Mouse (Mus musculus) embryonic facial prominence, embryonic 11.5 days (tissue): ENCODE results near the gene Ypel1. TPM values are rescaled to one million over a fixed set of nuclear protein-coding genes. Genes with fewer than 3 reads are reported as not detected.
A peak's percentile ranks its signal among the peaks of the same experiment; 100 is the strongest.

Source experiments
- ATAC-seq: fragments of 200-750 bp; cut with Nextera tagmentation; replicated peaks from 2 replicates; pipeline ENCODE4 v1.8.0; 2017; ENCODE audit warnings: low read depth; ENCODE audit not compliant: insufficient number of reproducible peaks, low FRiP score, low TSS enrichment
- DNase-seq: peaks from one replicate; pipeline ENCODE4 v3.0.0-alpha.2; 2015; ENCODE audit warnings: low spot score
- H3K27ac ChIP-seq: fragments of 300-500 bp; sonication (generic); replicated peaks from 2 replicates; pipeline ENCODE4 v1.5.1; 2014; ENCODE audit warnings: mild to moderate bottlenecking, low read depth, low read length, control low read depth
- H3K27me3 ChIP-seq: fragments of 300-500 bp; sonication (generic); 2 replicates; pipeline ENCODE4 v1.6.1; 2014; ENCODE audit warnings: mild to moderate bottlenecking, low read length, moderate library complexity, mixed read lengths; ENCODE audit not compliant: control insufficient read depth, insufficient read depth
- H3K36me3 ChIP-seq: fragments of 300-500 bp; sonication (generic); replicated peaks from 2 replicates; pipeline ENCODE4 v1.6.1; 2014; ENCODE audit warnings: low read depth, mild to moderate bottlenecking, low read length, moderate library complexity, mixed read lengths; ENCODE audit not compliant: control insufficient read depth, insufficient read depth
- H3K4me1 ChIP-seq: fragments of 300-500 bp; sonication (generic); 2 replicates; pipeline ENCODE4 v1.6.1; 2014; ENCODE audit warnings: low read length, mixed read lengths; ENCODE audit not compliant: control insufficient read depth, insufficient read depth
- H3K4me2 ChIP-seq: fragments of 300-500 bp; sonication (generic); 2 replicates; pipeline ENCODE4 v1.6.1; 2014; ENCODE audit warnings: low read depth, mild to moderate bottlenecking, control low read depth, low read length, moderate library complexity
- H3K4me3 ChIP-seq: fragments of 300-500 bp; sonication (generic); 2 replicates; pipeline ENCODE4 v1.5.1; 2014; ENCODE audit warnings: low read depth, low read length, control low read depth
- H3K9ac ChIP-seq: fragments of 300-500 bp; sonication (generic); replicated peaks from 2 replicates; pipeline ENCODE4 v1.6.1; 2014; ENCODE audit warnings: mild to moderate bottlenecking, control low read depth, low read length
- H3K9me3 ChIP-seq: fragments of 300-500 bp; sonication (generic); replicated peaks from 2 replicates; pipeline ENCODE4 v1.6.1; 2016; ENCODE audit warnings: mild to moderate bottlenecking, low read length, inconsistent platforms, mixed read lengths; ENCODE audit not compliant: control insufficient read depth
- WGBS: fragments of 180-500 bp; shearing (Covaris S2); extraction: QIAGEN DNeasy Blood & Tissue Kit; methylation state at CpG from one replicate; pipeline ENCODE4 v1.1.7; 2014; 5-methylcytosine and 5-hydroxymethylcytosine counted together
- polyA plus RNA-seq: library from polyadenylated mRNA; unstranded; fragments of >200 nt; fragmentation: Nextera tagmentation; extraction: Ambion mirVana; gene quantifications from 2 replicates; pipeline ENCODE4 v1.2.1, GENCODE M21; 2014

The Ypel1 gene
- polyA plus RNA-seq, 1 experiment from 2014 or later = 97.1 TPM

DNA sequence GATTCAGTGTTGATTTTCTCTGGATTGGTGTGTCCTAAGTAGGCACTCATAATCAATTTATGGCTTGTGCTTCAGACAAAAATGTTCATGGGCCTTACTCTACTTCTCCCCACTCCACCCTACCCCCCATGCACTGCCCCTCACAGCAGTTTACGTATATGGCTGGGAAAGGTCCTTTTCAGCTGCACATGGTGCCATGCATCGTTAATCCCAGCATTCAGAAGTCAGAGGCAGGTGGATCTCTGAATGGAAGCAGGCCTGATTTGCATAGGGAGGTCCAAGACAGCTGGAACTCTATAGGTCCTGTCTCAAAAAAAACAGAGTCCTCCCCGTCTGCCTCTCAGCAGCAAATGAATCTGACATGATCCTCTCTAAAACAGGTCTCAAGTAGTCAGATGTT lies 24.2 kb upstream of the Ypel1 start:
- no peaks in the 10 kb centered on the region for H3K27me3 ChIP-seq
- no peak for ATAC-seq
- H3K9ac ChIP-seq = no peak overlapping the region
- H3K36me3 ChIP-seq = peaks cover 2% of the 10 kb centered on the region
- no peaks in the 10 kb centered on the region for H3K9me3 ChIP-seq
- no peak for DNase-seq
- H3K4me3 ChIP-seq = no peak overlapping the region
- H3K4me2 ChIP-seq = no peak overlapping the region
- H3K4me1 ChIP-seq = no peaks in the 10 kb centered on the region
- 83% methylated on average over 3 of the region's 3 CpGs for WGBS
- no peak overlapping the region for H3K27ac ChIP-seq

DNA sequence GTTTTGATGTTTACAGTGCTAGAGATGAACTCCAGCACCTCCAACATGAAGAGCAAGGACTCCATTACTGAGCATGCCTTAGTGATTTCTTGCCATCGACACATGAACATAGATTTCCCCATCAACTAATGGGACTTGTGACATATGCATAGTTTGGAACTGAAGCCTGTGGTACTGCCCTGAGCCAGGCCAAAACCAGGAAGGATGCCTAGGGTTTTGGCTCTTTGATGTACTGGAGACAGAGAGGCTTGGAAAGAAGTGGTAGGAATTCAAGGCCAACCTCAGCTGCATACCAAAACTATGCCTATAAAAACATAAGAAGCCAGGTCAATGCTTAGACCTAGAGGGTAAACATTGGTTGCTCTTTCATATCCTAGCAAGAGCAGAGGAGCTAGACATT lies 19.6 kb upstream of the Ypel1 start:
- Histone ChIP-seq H3K4me3 (no peak overlapping the region), H3K9ac (no peak overlapping the region), H3K4me2 (no peak overlapping the region), H3K27me3 (no peaks in the 10 kb centered on the region), H3K36me3 (peaks cover 2% of the 10 kb centered on the region), H3K27ac (no peak overlapping the region), H3K9me3 (no peaks in the 10 kb centered on the region), H3K4me1 (no peaks in the 10 kb centered on the region)
- 87% methylated on average over 1 of the region's 1 CpGs for WGBS
- DNase-seq (no peak), ATAC-seq (no peak)

DNA sequence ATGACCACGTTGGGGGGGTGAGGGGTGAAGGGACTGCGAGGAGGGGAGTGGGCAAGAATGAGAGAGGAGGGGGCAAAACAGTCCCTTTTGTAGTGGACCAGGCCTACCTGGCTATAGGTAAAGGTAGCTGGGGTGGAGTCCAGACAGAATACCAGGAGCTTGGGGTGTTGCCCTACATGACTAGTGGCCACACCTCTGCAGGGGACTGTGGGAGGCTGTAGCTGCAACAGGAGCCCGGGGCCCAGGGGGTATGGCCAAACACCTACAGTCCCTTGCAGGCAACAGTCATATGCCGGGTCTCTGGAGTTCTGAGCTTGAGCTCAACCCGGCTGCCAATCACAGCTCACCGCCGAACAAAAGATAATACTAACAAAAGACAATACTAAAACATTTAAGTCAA lies 17.4 kb upstream of the Ypel1 start:
- no peaks in the 10 kb centered on the region for H3K27me3 ChIP-seq

DNA sequence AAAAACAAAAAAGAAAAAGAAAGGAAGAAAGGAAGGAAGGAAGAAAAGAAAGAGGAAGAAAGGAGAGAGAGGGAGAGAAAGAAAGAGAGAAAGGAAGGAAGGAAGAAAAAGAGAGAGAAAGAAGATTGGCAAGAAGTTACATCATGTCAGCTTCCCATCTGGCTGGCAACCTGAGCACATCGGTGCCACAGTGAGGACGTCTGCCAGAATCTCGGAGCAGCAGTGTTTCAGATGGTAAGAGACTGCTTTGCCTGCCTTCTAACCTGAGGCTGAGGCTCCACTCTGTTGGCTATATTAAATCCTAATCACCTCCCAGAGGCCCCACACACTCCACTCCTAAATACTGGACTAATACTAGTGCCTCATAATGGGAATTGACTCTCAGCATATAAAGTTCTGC lies 15.6 kb upstream of the Ypel1 start:
- 83% methylated on average over 3 of the region's 3 CpGs for WGBS
- DNase-seq (no peak), ATAC-seq (no peak)
- H3K9me3 ChIP-seq = no peaks in the 10 kb centered on the region
- H3K4me3 ChIP-seq = no peak overlapping the region
- no peaks in the 10 kb centered on the region for H3K36me3 ChIP-seq
- no peak overlapping the region for H3K27ac ChIP-seq
- no peak overlapping the region for H3K9ac ChIP-seq
- no peaks in the 10 kb centered on the region for H3K27me3 ChIP-seq
- no peak overlapping the region for H3K4me2 ChIP-seq
- no peaks in the 10 kb centered on the region for H3K4me1 ChIP-seq

More for the DNA sequence above, 17.4 kb upstream of the Ypel1 start:
- H3K9me3 ChIP-seq = no peaks in the 10 kb centered on the region
- no peak overlapping the region for H3K4me2 ChIP-seq
- no peak for ATAC-seq
- no peak overlapping the region for H3K9ac ChIP-seq
- no peak overlapping the region for H3K27ac ChIP-seq
- WGBS = 84% methylated on average over 7 of the region's 7 CpGs
- no peak overlapping the region for H3K4me3 ChIP-seq
- DNase-seq = no peak
- H3K36me3 ChIP-seq = no peaks in the 10 kb centered on the region; the same call in 1 of the 2 replicates
- H3K4me1 ChIP-seq = no peaks in the 10 kb centered on the region

DNA sequence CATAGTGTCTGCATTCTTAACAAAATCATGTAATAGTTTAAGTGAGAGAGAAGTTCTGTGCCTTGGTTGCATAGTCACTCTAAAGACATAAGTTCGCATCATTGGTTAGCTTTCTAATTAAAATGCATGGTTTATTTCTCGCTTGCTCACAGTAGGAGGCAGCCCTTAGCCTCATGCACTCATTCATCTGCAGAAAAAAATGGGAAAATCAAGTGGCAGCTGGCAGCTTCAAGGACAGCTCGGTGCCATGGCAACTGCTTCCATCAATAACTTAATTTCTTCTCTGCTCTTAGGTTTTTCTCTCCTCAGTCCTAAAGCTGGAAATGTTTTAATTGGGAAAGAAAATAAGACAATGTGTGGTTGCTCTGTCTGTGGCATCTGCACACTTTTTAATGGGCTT lies 13.9 kb upstream of the Ypel1 start:
- no peaks in the 10 kb centered on the region for H3K27me3 ChIP-seq
- H3K4me2 ChIP-seq = no peak overlapping the region
- H3K9ac ChIP-seq = no peak overlapping the region
- no peaks in the 10 kb centered on the region for H3K9me3 ChIP-seq
- no peak for DNase-seq
- 71% methylated on average over 3 of the region's 3 CpGs for WGBS
- H3K36me3 ChIP-seq = no peaks in the 10 kb centered on the region
- no peak overlapping the region for H3K27ac ChIP-seq
- no peak overlapping the region for H3K4me3 ChIP-seq
- no peaks in the 10 kb centered on the region for H3K4me1 ChIP-seq
- no peak for ATAC-seq

DNA sequence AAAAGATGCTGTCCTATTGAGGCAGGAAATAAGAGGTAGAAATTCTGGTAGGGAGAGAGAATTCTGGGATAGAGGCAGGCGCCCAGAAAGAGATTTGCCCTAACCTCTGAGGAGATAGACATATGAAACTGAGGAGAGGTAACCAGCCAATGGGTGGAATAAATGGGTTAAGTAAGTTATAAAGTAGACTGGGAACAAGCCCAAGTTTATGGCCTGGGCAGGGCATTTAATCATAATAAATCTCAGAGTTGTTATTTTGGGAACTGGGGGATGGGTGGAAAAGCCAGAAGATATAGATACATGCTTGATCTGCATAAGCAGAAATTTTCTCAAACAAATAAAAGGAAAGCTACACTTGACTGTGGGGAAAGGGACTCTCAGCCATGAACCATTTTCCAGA lies 7.2 kb upstream of the Ypel1 start:
- Histone ChIP-seq H3K4me2 (no peak overlapping the region), H3K4me1 (no peaks in the 10 kb centered on the region), H3K27ac (no peak overlapping the region), H3K27me3 (no peaks in the 10 kb centered on the region), H3K4me3 (no peak overlapping the region), H3K9ac (no peak overlapping the region), H3K9me3 (no peaks in the 10 kb centered on the region), H3K36me3 (no peaks in the 10 kb centered on the region)
- WGBS = 56% methylated on average over 1 of the region's 1 CpGs
- no peak for DNase-seq
- no peak for ATAC-seq

DNA sequence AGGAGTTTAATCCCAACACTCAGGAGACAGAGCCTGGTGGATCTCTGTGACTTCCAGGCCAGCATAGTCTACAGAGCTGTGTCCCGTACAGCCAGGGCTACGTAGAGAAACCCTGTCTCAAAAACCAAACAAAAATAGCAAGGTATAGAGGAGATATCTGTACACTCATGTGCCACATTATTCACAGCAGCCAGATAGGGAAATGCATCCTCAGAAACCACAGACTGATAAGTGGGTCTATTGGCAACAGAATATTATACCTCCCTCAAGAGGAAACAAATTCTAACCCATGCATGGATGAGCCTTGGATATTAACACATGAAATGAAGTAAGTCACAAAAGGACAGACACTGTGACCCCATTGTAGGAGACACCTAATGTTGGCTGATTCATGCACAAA lies 1.9 kb upstream of the Ypel1 start:
- ATAC-seq = no peak

DNA sequence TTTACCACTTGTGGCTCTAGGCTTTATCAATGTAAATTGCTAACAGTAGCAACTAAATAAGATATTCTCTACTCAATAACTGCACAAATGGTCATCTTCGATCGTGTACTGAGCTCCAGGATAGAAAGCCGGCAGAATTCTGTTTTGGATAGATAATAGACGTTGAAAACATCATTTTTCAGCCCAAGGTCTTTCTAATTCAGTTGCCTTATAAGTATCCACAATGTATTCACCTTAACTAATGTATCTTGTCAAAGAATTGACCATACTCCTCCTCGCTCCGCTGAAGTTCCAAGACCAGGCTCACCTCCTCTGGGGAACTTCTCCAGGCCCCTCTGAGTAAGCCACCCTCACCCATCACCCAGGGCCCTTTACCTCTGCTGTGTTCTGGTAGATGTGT lies 1.2 kb downstream of the Ypel1 start:
- Histone ChIP-seq H3K4me2 (peak overlapping the region; percentile 67), H3K9me3 (no peaks in the 10 kb centered on the region), H3K9ac (peak overlapping the region; percentile 39; the same call in 1 of the 2 replicates), H3K4me1 (no peaks in the 10 kb centered on the region), H3K4me3 (peak overlapping the region; percentile 90), H3K36me3 (peaks cover 8% of the 10 kb centered on the region), H3K27ac (no peak overlapping the region), H3K27me3 (no peaks in the 10 kb centered on the region)
- ATAC-seq (no peak), DNase-seq (no peak)
- 53% methylated on average over 6 of the region's 6 CpGs for WGBS

More for the DNA sequence above, 1.9 kb upstream of the Ypel1 start:
- no peaks in the 10 kb centered on the region for H3K36me3 ChIP-seq
- no peak overlapping the region for H3K4me2 ChIP-seq
- H3K27ac ChIP-seq = no peak overlapping the region
- no peak overlapping the region for H3K9ac ChIP-seq
- H3K4me1 ChIP-seq = no peaks in the 10 kb centered on the region
- no peaks in the 10 kb centered on the region for H3K9me3 ChIP-seq
- no peak for DNase-seq
- no peak overlapping the region for H3K4me3 ChIP-seq
- no peaks in the 10 kb centered on the region for H3K27me3 ChIP-seq
- WGBS = 90% methylated on average over 2 of the region's 2 CpGs
